Mouse (Mus musculus) liver, postnatal 0 days (tissue): Measurements from ENCODE around the gene Ruvbl2.

ENCODE experiments used
- CTCF ChIP-seq: sonication (generic); IDR thresholded peaks from 2 replicates; pipeline ENCODE4 v1.5.1; 2016; ENCODE audit warnings: antibody characterized with exemption, low read depth
- EP300 ChIP-seq: IDR thresholded peaks from 2 replicates; pipeline ENCODE4 v1.6.1; 2016; ENCODE audit warnings: antibody characterized with exemption, low read depth, mild to moderate bottlenecking

GRCm38 (mm10) chr7:45443526-45444420, 5.9 kb upstream of the Ruvbl2 start:
- TF ChIP-seq CTCF (no peak), EP300 (no peak)
